Mouse (Mus musculus) heart, embryonic 10.5 days (tissue): ENCODE results near the gene Ildr1. TPM values are rescaled to one million over a fixed set of nuclear protein-coding genes. Genes with fewer than 3 reads are reported as not detected.

Source experiments
- DNase-seq: peaks from one replicate; pipeline ENCODE4 v3.0.0-alpha.2; 2017; ENCODE audit warnings: low spot score
- H3K27ac ChIP-seq: fragments of 300-500 bp; sonication (generic); 2 replicates; pipeline ENCODE4 v1.5.1; 2016; ENCODE audit warnings: mild to moderate bottlenecking
- H3K27me3 ChIP-seq: fragments of 300-500 bp; sonication (generic); 2 replicates; pipeline ENCODE4 v1.6.1; 2016; ENCODE audit warnings: mild to moderate bottlenecking; ENCODE audit not compliant: poor library complexity, insufficient read depth, severe bottlenecking
- H3K36me3 ChIP-seq: fragments of 300-500 bp; sonication (generic); 2 replicates; pipeline ENCODE4 v1.6.1; 2016; ENCODE audit warnings: mild to moderate bottlenecking, moderate library complexity
- H3K4me1 ChIP-seq: fragments of 300-500 bp; sonication (generic); 2 replicates; pipeline ENCODE4 v1.6.1; 2016; ENCODE audit warnings: mild to moderate bottlenecking
- H3K4me3 ChIP-seq: fragments of 300-500 bp; sonication (generic); 2 replicates; pipeline ENCODE4 v1.5.1; 2016; ENCODE audit warnings: mild to moderate bottlenecking, moderate library complexity
- H3K9me3 ChIP-seq: fragments of 300-500 bp; sonication (generic); 2 replicates; pipeline ENCODE4 v1.6.1; 2016; ENCODE audit warnings: mild to moderate bottlenecking, moderate library complexity
- WGBS: fragments of 180-500 bp; shearing (Covaris S2); methylation state at CpG from one replicate; pipeline ENCODE4 v1.1.7; 2016; 5-methylcytosine and 5-hydroxymethylcytosine counted together
- polyA plus RNA-seq: library from polyadenylated mRNA; unstranded; fragments of >200 nt; fragmentation: Nextera tagmentation; extraction: Ambion mirVana; gene quantifications from 2 replicates; pipeline ENCODE4 v1.2.1, GENCODE M21; 2016

The Ildr1 gene
- polyA plus RNA-seq, 1 experiment from 2014 or later = 0.44 TPM

DNA sequence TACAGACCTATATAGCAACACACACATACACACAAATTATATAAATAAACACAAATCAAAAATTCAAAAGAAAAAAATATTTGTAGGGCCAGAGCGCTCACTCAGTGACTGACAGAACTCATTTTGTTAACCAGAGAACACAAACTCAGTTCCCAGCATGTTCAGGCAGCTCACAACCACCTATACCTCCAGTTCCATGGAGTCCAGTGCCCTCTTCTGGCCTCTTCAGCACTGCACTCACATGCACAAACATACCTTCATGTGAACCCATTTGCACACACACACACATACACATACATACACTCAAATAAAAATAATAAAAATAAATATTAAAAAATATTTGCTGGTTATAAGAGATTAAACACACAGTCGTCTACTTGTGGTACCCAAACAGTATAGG, 17.0 kb downstream of the Ildr1 start:
- Histone ChIP-seq H3K4me1 (no peaks in the 10 kb centered on the region), H3K27ac (no peak overlapping the region), H3K27me3 (no peaks in the 10 kb centered on the region), H3K4me3 (no peak overlapping the region), H3K36me3 (no peaks in the 10 kb centered on the region), H3K9me3 (no peaks in the 10 kb centered on the region)
- WGBS = 92% methylated on average over 2 of the region's 2 CpGs
- DNase-seq = no peak

DNA sequence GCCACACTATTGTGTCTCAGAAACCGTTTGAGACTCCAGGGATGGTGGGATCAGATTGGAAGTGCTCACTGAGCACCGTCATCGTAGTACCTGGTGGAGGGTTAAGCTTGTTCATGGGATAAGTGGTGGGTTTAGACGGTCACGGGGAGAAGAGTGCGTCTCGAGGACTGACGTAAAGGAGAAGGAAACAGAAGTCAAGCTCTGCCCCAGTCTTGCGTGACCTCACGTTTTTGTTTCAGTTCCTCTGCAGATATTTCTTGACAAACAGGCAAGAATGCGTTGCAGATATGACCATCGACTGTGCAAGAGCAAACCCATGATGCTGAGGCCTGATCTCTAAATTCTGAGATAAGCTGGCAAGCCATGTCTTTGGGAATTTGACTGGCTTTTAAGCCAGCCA, 18.0 kb downstream of the Ildr1 start:
- DNase-seq = no peak
- Histone ChIP-seq H3K36me3 (no peaks in the 10 kb centered on the region), H3K4me1 (no peaks in the 10 kb centered on the region), H3K4me3 (no peak overlapping the region), H3K27me3 (no peaks in the 10 kb centered on the region), H3K27ac (no peak overlapping the region), H3K9me3 (no peaks in the 10 kb centered on the region)
- 84% methylated on average over 12 of the region's 12 CpGs for WGBS

- no peak overlapping the region for H3K27ac ChIP-seq
- 79% methylated on average over 4 of the region's 4 CpGs for WGBS
- H3K4me3 ChIP-seq = no peak overlapping the region
- no peaks in the 10 kb centered on the region for H3K9me3 ChIP-seq
- DNase-seq = no peak
- H3K4me1 ChIP-seq = peaks cover 5% of the 10 kb centered on the region
- H3K27me3 ChIP-seq = peaks cover 15% of the 10 kb centered on the region
- no peaks in the 10 kb centered on the region for H3K36me3 ChIP-seq
Measured at GRCm38 (mm10) chr16:36717481-36717880, 23.7 kb downstream of the Ildr1 start.

- H3K4me1 ChIP-seq = peaks cover 9% of the 10 kb centered on the region
- DNase-seq = no peak
- H3K27me3 ChIP-seq = peaks cover 15% of the 10 kb centered on the region
Measured at GRCm38 (mm10) chr16:36718637-36719036, 24.9 kb downstream of the Ildr1 start.

GRCm38 (mm10) chr16:36720194-36721055, 26.6 kb downstream of the Ildr1 start:
- Histone ChIP-seq H3K27ac (no peak overlapping the region), H3K9me3 (no peaks in the 10 kb centered on the region), H3K36me3 (no peaks in the 10 kb centered on the region), H3K4me1 (peaks cover 9% of the 10 kb centered on the region), H3K4me3 (no peak overlapping the region), H3K27me3 (peaks cover 15% of the 10 kb centered on the region)
- 67% methylated on average over 13 of the region's 13 CpGs for WGBS
- DNase-seq = no peak

More at GRCm38 (mm10) chr16:36718637-36719036, 24.9 kb downstream of the Ildr1 start:
- Histone ChIP-seq H3K9me3 (no peaks in the 10 kb centered on the region), H3K36me3 (no peaks in the 10 kb centered on the region), H3K4me3 (no peak overlapping the region), H3K27ac (no peak overlapping the region)

DNA sequence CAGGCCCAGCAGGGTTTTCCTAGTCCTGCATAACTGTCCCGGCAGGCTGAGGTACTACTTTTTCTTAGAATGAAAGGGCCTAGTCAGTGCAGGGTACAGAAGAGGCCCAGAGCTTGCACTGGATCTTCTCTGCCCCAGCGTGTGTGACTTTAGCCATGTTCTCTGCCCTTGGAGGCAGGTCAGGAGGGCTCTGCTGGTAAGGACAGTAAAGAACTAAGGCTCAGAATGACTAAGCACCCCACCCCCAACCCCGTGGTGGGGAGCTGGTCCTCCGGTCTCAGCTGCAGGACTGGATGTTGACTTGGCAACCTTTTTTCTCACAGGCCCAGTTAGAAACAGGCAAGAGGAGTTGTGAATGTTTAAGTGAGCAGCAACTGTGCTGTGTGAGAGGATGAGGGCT, 29.0 kb downstream of the Ildr1 start:
- 18% methylated on average over 4 of the region's 4 CpGs for WGBS
- no peaks in the 10 kb centered on the region for H3K36me3 ChIP-seq

GRCm38 (mm10) chr16:36723880-36724443, 30.2 kb downstream of the Ildr1 start:
- Histone ChIP-seq H3K27ac (no peak overlapping the region), H3K36me3 (no peaks in the 10 kb centered on the region), H3K4me3 (no peak overlapping the region), H3K27me3 (peaks cover 15% of the 10 kb centered on the region), H3K4me1 (peaks cover 9% of the 10 kb centered on the region), H3K9me3 (no peaks in the 10 kb centered on the region)
- DNase-seq = no peak
- 63% methylated on average over 3 of the region's 3 CpGs for WGBS

More for the DNA sequence above, 29.0 kb downstream of the Ildr1 start:
- peak overlapping the region; percentile 44; the same call in 1 of the 2 replicates for H3K4me3 ChIP-seq
- no peak overlapping the region for H3K27ac ChIP-seq
- peaks cover 9% of the 10 kb centered on the region for H3K4me1 ChIP-seq
- DNase-seq = no peak
- H3K27me3 ChIP-seq = peaks cover 15% of the 10 kb centered on the region
- H3K9me3 ChIP-seq = no peaks in the 10 kb centered on the region

- no peak overlapping the region for H3K27ac ChIP-seq
- no peak for DNase-seq
- 78% methylated on average over 2 of the region's 2 CpGs for WGBS
- H3K27me3 ChIP-seq = no peaks in the 10 kb centered on the region
- no peaks in the 10 kb centered on the region for H3K4me1 ChIP-seq
- no peaks in the 10 kb centered on the region for H3K36me3 ChIP-seq
- H3K4me3 ChIP-seq = no peak overlapping the region
- no peaks in the 10 kb centered on the region for H3K9me3 ChIP-seq
Measured at GRCm38 (mm10) chr16:36728959-36729358, 35.2 kb downstream of the Ildr1 start.

DNA sequence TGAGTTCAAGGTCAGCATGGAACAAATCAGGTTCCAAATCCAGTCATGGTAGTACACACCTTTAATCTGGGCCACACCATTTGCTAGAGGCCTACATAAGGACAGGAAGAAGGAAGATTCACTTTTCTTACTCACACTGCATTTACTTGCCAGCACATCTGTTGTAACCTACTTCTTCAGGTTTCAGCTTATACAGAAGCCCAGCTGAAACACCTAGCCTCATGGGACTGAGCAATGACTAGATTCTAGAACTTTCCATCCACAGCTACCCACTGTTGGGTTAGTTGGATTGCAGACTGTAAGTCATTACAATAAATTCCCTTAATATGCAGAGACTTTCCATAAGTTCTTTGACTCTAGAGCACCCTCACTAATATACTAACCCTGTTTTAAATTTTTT, 38.8 kb downstream of the Ildr1 start:
- no peaks in the 10 kb centered on the region for H3K27me3 ChIP-seq
- no peaks in the 10 kb centered on the region for H3K9me3 ChIP-seq
- DNase-seq = no peak
- no peak overlapping the region for H3K27ac ChIP-seq
- no peaks in the 10 kb centered on the region for H3K4me1 ChIP-seq
- no peaks in the 10 kb centered on the region for H3K36me3 ChIP-seq
- no peak overlapping the region for H3K4me3 ChIP-seq

- Histone ChIP-seq H3K27me3 (no peaks in the 10 kb centered on the region), H3K36me3 (no peaks in the 10 kb centered on the region), H3K9me3 (no peaks in the 10 kb centered on the region), H3K4me3 (no peak overlapping the region), H3K27ac (no peak overlapping the region), H3K4me1 (no peaks in the 10 kb centered on the region)
- 70% methylated on average over 1 of the region's 1 CpGs for WGBS
- no peak for DNase-seq
Measured at GRCm38 (mm10) chr16:36733827-36734226, 40.0 kb downstream of the Ildr1 start.

DNA sequence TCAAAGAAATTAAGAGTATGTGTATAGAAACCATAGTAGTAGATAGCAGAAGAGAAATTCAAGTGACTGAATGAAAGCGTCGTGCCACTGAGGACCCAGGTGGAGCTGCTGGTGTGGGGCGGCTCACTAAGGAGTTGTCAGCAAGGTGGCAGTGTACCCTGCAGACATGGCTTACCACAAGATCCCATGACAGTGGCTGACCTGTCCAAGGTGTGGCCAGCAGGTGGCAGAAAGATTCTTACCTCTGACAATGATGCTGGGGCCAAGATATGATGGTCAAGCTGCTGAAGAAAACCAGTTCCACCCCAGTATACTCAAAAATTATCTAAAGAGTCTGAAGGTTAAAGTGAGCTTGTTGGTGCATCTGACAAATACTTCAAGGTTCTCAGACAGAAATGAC, 41.6 kb downstream of the Ildr1 start:
- Histone ChIP-seq H3K36me3 (no peaks in the 10 kb centered on the region), H3K27me3 (no peaks in the 10 kb centered on the region), H3K4me1 (no peaks in the 10 kb centered on the region), H3K4me3 (no peak overlapping the region), H3K27ac (no peak overlapping the region), H3K9me3 (no peaks in the 10 kb centered on the region)
- no peak for DNase-seq
- WGBS = 77% methylated on average over 3 of the region's 3 CpGs

DNA sequence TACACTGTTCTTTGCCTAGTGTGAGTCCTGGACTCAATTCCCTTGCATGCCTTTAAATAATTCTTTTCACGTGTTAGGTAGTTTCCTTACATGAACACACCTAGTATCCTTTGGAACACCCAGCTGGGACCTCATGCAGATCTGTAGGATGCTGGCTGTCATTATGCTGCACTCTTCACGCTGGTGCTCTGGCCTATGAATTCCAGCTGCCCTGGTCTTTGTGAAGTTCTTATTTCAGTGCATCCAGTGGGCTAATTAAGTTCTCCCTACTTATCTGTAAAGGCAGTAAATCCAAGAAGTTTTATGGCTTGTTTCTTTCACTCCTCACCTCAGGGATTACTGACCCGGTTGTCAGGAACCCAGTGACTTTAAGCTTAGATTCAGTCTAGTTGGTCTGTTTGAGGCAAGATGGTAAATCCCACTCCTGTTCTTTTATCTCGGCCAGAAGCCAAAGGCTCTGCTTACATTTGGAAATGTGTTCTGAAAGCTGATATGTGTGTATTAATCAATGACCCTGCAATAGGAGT, 45.7 kb downstream of the Ildr1 start:
- WGBS = 60% methylated on average over 4 of the region's 4 CpGs
- H3K27me3 ChIP-seq = no peaks in the 10 kb centered on the region

GRCm38 (mm10) chr16:36743580-36743979, 49.8 kb downstream of the Ildr1 start:
- Histone ChIP-seq H3K4me3 (no peak overlapping the region), H3K4me1 (no peaks in the 10 kb centered on the region), H3K9me3 (no peaks in the 10 kb centered on the region), H3K27me3 (no peaks in the 10 kb centered on the region), H3K27ac (no peak overlapping the region), H3K36me3 (no peaks in the 10 kb centered on the region)
- WGBS = 78% methylated on average over 8 of the region's 8 CpGs
- DNase-seq = no peak

More for the DNA sequence above, 45.7 kb downstream of the Ildr1 start:
- no peak overlapping the region for H3K27ac ChIP-seq
- no peaks in the 10 kb centered on the region for H3K36me3 ChIP-seq
- no peaks in the 10 kb centered on the region for H3K4me1 ChIP-seq
- DNase-seq = no peak
- no peak overlapping the region for H3K4me3 ChIP-seq
- no peaks in the 10 kb centered on the region for H3K9me3 ChIP-seq
